Mouse (Mus musculus) left cerebral cortex, postnatal 10 days (tissue): ENCODE results near the gene Hrc. TPM values are rescaled to one million over a fixed set of nuclear protein-coding genes. Genes with fewer than 3 reads are reported as not detected.

Source experiments
- total RNA-seq, 2 experiments: library from RNA; stranded (reverse); gene quantifications; 2 replicates each; pipeline ENCODE4 v1.2.3; 2021

The Hrc gene
- total RNA-seq, 2 experiments from 2014 or later = 0.99 to 1.3 TPM

Other genes with a start within 250 kb of the Hrc start
- 1 to 10 TPM; 6.4 to 7.5 TPM for gene Rcn3, start 243.1 kb upstream of the Hrc start, total RNA-seq
- gene Fcgrt, start 231.4 kb upstream of the Hrc start, total RNA-seq = 10 to 100 TPM; 16.5 to 18.7 TPM
- 100 to 1,000 TPM; 482 to 530 TPM for gene Rps11, start 210.9 kb upstream of the Hrc start, total RNA-seq
- gene Rpl13a, start 206.5 kb upstream of the Hrc start, total RNA-seq = 100 to 1,000 TPM; 739 TPM
- gene Gm45713, start 199.1 kb upstream of the Hrc start, total RNA-seq = not detected
- gene Flt3l, start 198.9 kb upstream of the Hrc start, total RNA-seq = 1 to 10 TPM; 2.7 to 3.3 TPM
- gene Pih1d1, start 181.0 kb upstream of the Hrc start, total RNA-seq = 10 to 100 TPM; 60.0 to 66.7 TPM
- gene Aldh16a1, start 180.7 kb upstream of the Hrc start, total RNA-seq = 10 to 100 TPM; 13.3 to 16.7 TPM
- gene Slc17a7, start 171.3 kb upstream of the Hrc start, total RNA-seq = 1,000 to 10,000 TPM; 1,057 to 1,070 TPM
- under 1 TPM in 1 of 2 experiments, not detected in 1; 0.17 TPM for gene Gfy, start 155.7 kb upstream of the Hrc start, total RNA-seq
- gene Pth2, start 154.3 kb upstream of the Hrc start, total RNA-seq = not detected
- gene Ccdc155, start 130.4 kb upstream of the Hrc start, total RNA-seq = 1 to 10 TPM; 2.0 to 2.3 TPM
- gene Dkkl1, start 123.1 kb upstream of the Hrc start, total RNA-seq = 10 to 100 TPM; 16.3 to 18.7 TPM
- gene Tead2, start 119.5 kb upstream of the Hrc start, total RNA-seq = 1 to 10 TPM; 6.6 to 6.8 TPM
- gene Cd37, start 96.2 kb upstream of the Hrc start, total RNA-seq = 1 to 10 TPM; 4.1 to 4.3 TPM
- gene Slc6a16, start 94.2 kb upstream of the Hrc start, total RNA-seq = 1 to 10 TPM; 1.4 to 1.7 TPM
- under 1 TPM; 0.41 to 0.60 TPM for gene Slc6a21, start 57.8 kb upstream of the Hrc start, total RNA-seq
- 10 to 100 TPM; 20.5 to 32.2 TPM for gene Trpm4, start 1.5 kb upstream of the Hrc start, total RNA-seq
- 100 to 1,000 TPM; 142 to 147 TPM for gene Ppfia3, start 31.7 kb downstream of the Hrc start, total RNA-seq
- gene Lin7b, start 35.3 kb downstream of the Hrc start, total RNA-seq = 100 to 1,000 TPM; 176 to 192 TPM
- 100 to 1,000 TPM; 352 to 384 TPM for gene Snrnp70, start 60.5 kb downstream of the Hrc start, total RNA-seq
- not detected for gene Kcna7, start 70.4 kb downstream of the Hrc start, total RNA-seq
- not detected for gene Ntf5, start 78.4 kb downstream of the Hrc start, total RNA-seq
- not detected for gene Lhb, start 85.5 kb downstream of the Hrc start, total RNA-seq
- gene Gys1, start 99.6 kb downstream of the Hrc start, total RNA-seq = 10 to 100 TPM; 16.9 to 17.3 TPM
- gene Ruvbl2, start 102.8 kb downstream of the Hrc start, total RNA-seq = 10 to 100 TPM; 31.3 to 41.1 TPM
- gene Ftl1, start 124.6 kb downstream of the Hrc start, total RNA-seq = 100 to 1,000 TPM; 445 to 456 TPM
- 10 to 100 TPM; 86.0 to 93.8 TPM for gene Bax, start 131.6 kb downstream of the Hrc start, total RNA-seq
- not detected for gene Tulp2, start 146.6 kb downstream of the Hrc start, total RNA-seq
- gene Gm45808, start 151.5 kb downstream of the Hrc start, total RNA-seq = not detected
- gene Dhdh, start 153.5 kb downstream of the Hrc start, total RNA-seq = 1 to 10 TPM; 3.0 to 3.1 TPM
- gene Nucb1, start 175.1 kb downstream of the Hrc start, total RNA-seq = 100 to 1,000 TPM; 114 to 127 TPM
- 10 to 100 TPM; 25.5 to 28.5 TPM for gene Ppp1r15a, start 191.0 kb downstream of the Hrc start, total RNA-seq
- gene Plekha4, start 191.0 kb downstream of the Hrc start, total RNA-seq = 1 to 10 TPM; 1.3 to 2.7 TPM
- gene Hsd17b14, start 219.6 kb downstream of the Hrc start, total RNA-seq = under 1 TPM in 1 of 2 experiments, not detected in 1; 0.93 TPM
- 10 to 100 TPM; 20.9 to 21.8 TPM for gene Bcat2, start 234.9 kb downstream of the Hrc start, total RNA-seq